In genomic region chr11:96981461-96981860, GRCm38 (mm10) we compare ENCODE assay signal across 23 mouse cellular contexts. TPM values are rescaled to one million over a fixed set of nuclear protein-coding genes. Genes with fewer than 3 reads are reported as not detected.
DNase-seq lines count a peak whose midpoint lies in the region; ATAC-seq and TF ChIP-seq lines count a peak whose summit lies in the region.
"Had no signal": no experiment of that assay in that cellular context is flagged by ENCODE, and none has a peak within 500 bp of the region (broad histone marks: within the 10 kb centered on the region; RNA-seq: fewer than 3 reads in every experiment).

No protein-coding gene starts in this region.

- no peaks in the 10 kb centered on the region for H3K9me3 ChIP-seq in intestine, embryonic 15.5 days
- H3K9me3 ChIP-seq in intestine, postnatal 0 days (ENCODE audit: control insufficient read depth): no peaks in the 10 kb centered on the region
- H3K9me3 ChIP-seq in stomach, embryonic 16.5 days (replicated peaks; ENCODE audit: control insufficient read depth, low read length): no peaks in the 10 kb centered on the region
- no peaks in the 10 kb centered on the region for H3K9me3 ChIP-seq in stomach, postnatal 0 days (ENCODE audit: control insufficient read depth, low read length)
- H3K9me3 ChIP-seq: embryonic facial prominence, embryonic 12.5 days; forebrain, embryonic 12.5 days; G1E; hindbrain, embryonic 12.5 days had no signal

- no peak overlapping the region for H3K4me3 ChIP-seq in intestine, embryonic 15.5 days (replicated peaks)
- no peak overlapping the region for H3K4me3 ChIP-seq in intestine, postnatal 0 days (ENCODE audit: low read depth, low read length)
- H3K4me3 ChIP-seq in stomach, embryonic 16.5 days (replicated peaks; ENCODE audit: low read length): no peak overlapping the region
- no peak overlapping the region for H3K4me3 ChIP-seq in stomach, postnatal 0 days (ENCODE audit: low read depth, low read length)
- H3K4me3 ChIP-seq: embryonic facial prominence, embryonic 12.5 days; forebrain, embryonic 12.5 days; heart, adult 2 months; hindbrain, embryonic 12.5 days had no signal

- H3K4me1 ChIP-seq in intestine, embryonic 15.5 days (replicated peaks): peaks cover 4% of the 10 kb centered on the region
- peaks cover 3% of the 10 kb centered on the region; the same call in 1 of the 2 replicates for H3K4me1 ChIP-seq in intestine, postnatal 0 days (replicated peaks; ENCODE audit: control insufficient read depth, insufficient read depth, low read length)
- peaks cover 5% of the 10 kb centered on the region for H3K4me1 ChIP-seq in stomach, embryonic 16.5 days (ENCODE audit: control insufficient read depth, insufficient read depth, low read length)
- peaks cover 2% of the 10 kb centered on the region; the same call in 1 of the 2 replicates for H3K4me1 ChIP-seq in stomach, postnatal 0 days (replicated peaks; ENCODE audit: control insufficient read depth, insufficient read depth)

- peak; percentile 52 for DNase-seq in cerebellum, adult 9-10 months
- DNase-seq in cerebellum, postnatal 10 days: no peak
- no peak for DNase-seq in stomach, postnatal 0 days (ENCODE audit: low spot score)
- DNase-seq: adrenal gland, adult 8-10 months; adrenal gland, postnatal 36 days; cerebellum, postnatal 25 days; gastrocnemius, postnatal 10 days; heart, adult 2 months had no signal

- no peak for TF ChIP-seq EP300 in stomach, postnatal 0 days (optimal IDR thresholded peaks at IDR 0.05)

- ATAC-seq in intestine, embryonic 15.5 days: no peak
- no peak for ATAC-seq in intestine, postnatal 0 days
- no peak for ATAC-seq in stomach, embryonic 16.5 days (ENCODE audit: insufficient read depth, low FRiP score)
- no peak for ATAC-seq in stomach, postnatal 0 days (ENCODE audit: low FRiP score, low TSS enrichment)
- no peak for ATAC-seq in erythroid progenitor cell, adult 5-6 weeks (replicated peaks; ENCODE audit: low FRiP score, poor library complexity, severe bottlenecking)
- ATAC-seq: forebrain, embryonic 16.5 days; hindbrain, postnatal 0 days; intestine, embryonic 16.5 days had no signal

- H3K9ac ChIP-seq in intestine, embryonic 15.5 days: 0 out of 2 replicates have a peak overlapping the region, but pooled peaks have one; percentile 23
- H3K9ac ChIP-seq in intestine, postnatal 0 days (ENCODE audit: low read depth, low read length): no peak overlapping the region
- H3K9ac ChIP-seq in stomach, embryonic 16.5 days (ENCODE audit: low read length): peak overlapping the region; percentile 24; the same call in 1 of the 2 replicates
- H3K9ac ChIP-seq in stomach, postnatal 0 days (ENCODE audit: low read length): no peak overlapping the region
- H3K9ac ChIP-seq: forebrain, embryonic 12.5 days; hindbrain, embryonic 12.5 days had no signal

- no peaks in the 10 kb centered on the region for H3K27me3 ChIP-seq in intestine, embryonic 15.5 days (replicated peaks)
- 0 out of 2 replicates have a peak, but pooled peaks cover under 1% of the 10 kb centered on the region for H3K27me3 ChIP-seq in intestine, postnatal 0 days (replicated peaks; ENCODE audit: control insufficient read depth, insufficient read depth, low read length)
- H3K27me3 ChIP-seq in stomach, embryonic 16.5 days (ENCODE audit: control insufficient read depth, insufficient read depth, low read length): no peaks in the 10 kb centered on the region
- H3K27me3 ChIP-seq in stomach, postnatal 0 days (ENCODE audit: control insufficient read depth, insufficient read depth, low read length): no peaks in the 10 kb centered on the region

- H3K36me3 ChIP-seq in intestine, embryonic 15.5 days: no peaks in the 10 kb centered on the region
- H3K36me3 ChIP-seq in intestine, postnatal 0 days (ENCODE audit: control insufficient read depth, insufficient read depth): no peaks in the 10 kb centered on the region
- no peaks in the 10 kb centered on the region for H3K36me3 ChIP-seq in stomach, embryonic 16.5 days (ENCODE audit: control insufficient read depth, insufficient read depth, low read length)
- no peaks in the 10 kb centered on the region for H3K36me3 ChIP-seq in stomach, postnatal 0 days (ENCODE audit: control insufficient read depth, insufficient read depth, low read length)
- H3K36me3 ChIP-seq: embryonic facial prominence, embryonic 12.5 days; forebrain, embryonic 12.5 days; G1E; hindbrain, embryonic 12.5 days had no signal

- WGBS in intestine, embryonic 15.5 days: 63% methylated on average over 15 of the region's 15 CpGs
- 65% methylated on average over 15 of the region's 15 CpGs for WGBS in intestine, postnatal 0 days
- 58% methylated on average over 15 of the region's 15 CpGs for WGBS in stomach, embryonic 16.5 days
- WGBS in stomach, postnatal 0 days: 59% methylated on average over 15 of the region's 15 CpGs

- no peak overlapping the region for H3K4me2 ChIP-seq in intestine, embryonic 15.5 days (replicated peaks)
- H3K4me2 ChIP-seq in intestine, postnatal 0 days (replicated peaks; ENCODE audit: low read depth): no peak overlapping the region
- H3K4me2 ChIP-seq in stomach, embryonic 16.5 days (ENCODE audit: low read depth, low read length): no peak overlapping the region
- H3K4me2 ChIP-seq in stomach, postnatal 0 days (replicated peaks; ENCODE audit: low read depth): no peak overlapping the region
- H3K4me2 ChIP-seq: heart, embryonic 11.5 days; hindbrain, embryonic 12.5 days had no signal

- TF ChIP-seq CTCF in intestine, postnatal 0 days (IDR thresholded peaks at IDR 0.05; ENCODE audit: low read depth): no peak
- TF ChIP-seq CTCF in stomach, postnatal 0 days (IDR thresholded peaks at IDR 0.05; ENCODE audit: low read depth): no peak

- no peak overlapping the region for H3K27ac ChIP-seq in intestine, embryonic 15.5 days
- H3K27ac ChIP-seq in intestine, postnatal 0 days (ENCODE audit: low read depth, low read length): no peak overlapping the region
- H3K27ac ChIP-seq in stomach, embryonic 16.5 days (ENCODE audit: low read length): no peak overlapping the region
- no peak overlapping the region for H3K27ac ChIP-seq in stomach, postnatal 0 days (replicated peaks)
- H3K27ac ChIP-seq: embryonic facial prominence, embryonic 12.5 days; forebrain, embryonic 12.5 days; heart, adult 2 months; hindbrain, embryonic 12.5 days; hindbrain, postnatal 0 days had no signal

RNA-seq across cellular contexts. Expression of gene Sp2, which starts 1.3 kb away (rescaled TPM):
- 13.3 and 15.1 TPM in 2 replicates for polyA plus RNA-seq in intestine, embryonic 15.5 days (2015; fragmentation: Nextera tagmentation; extraction: Ambion mirVana)
- 7.7 and 8.2 TPM in 2 replicates for polyA plus RNA-seq in intestine, postnatal 0 days (2015; fragmentation: Nextera tagmentation; extraction: Ambion mirVana)
- polyA plus RNA-seq in stomach, embryonic 16.5 days (2015; fragmentation: Nextera tagmentation; extraction: Ambion mirVana): 13.4 and 14.6 TPM in 2 replicates
- polyA plus RNA-seq in stomach, postnatal 0 days (2015; fragmentation: Nextera tagmentation; extraction: Ambion mirVana): 5.8 and 7.1 TPM in 2 replicates
- 52.4 and 62.0 TPM in 2 replicates for total RNA-seq in erythroid progenitor cell, adult 5-6 weeks (2015; ENCODE audit: low replicate concordance)
- total RNA-seq in erythroid progenitor cell, adult 5-6 weeks (2017; ENCODE audit: low replicate concordance): 13.1 and 27.8 TPM in 2 replicates

RNA-seq across cellular contexts. Expression of gene Sp6, which starts 31.7 kb away (rescaled TPM):
- 0.29 and 0.30 TPM in 2 replicates for polyA plus RNA-seq in intestine, embryonic 15.5 days (2015; fragmentation: Nextera tagmentation; extraction: Ambion mirVana)
- polyA plus RNA-seq in intestine, postnatal 0 days (2015; fragmentation: Nextera tagmentation; extraction: Ambion mirVana): 0.04 TPM in 1 of 2 replicates, not detected in the other
- 6.1 and 9.7 TPM in 2 replicates for polyA plus RNA-seq in stomach, embryonic 16.5 days (2015; fragmentation: Nextera tagmentation; extraction: Ambion mirVana)
- polyA plus RNA-seq in stomach, postnatal 0 days (2015; fragmentation: Nextera tagmentation; extraction: Ambion mirVana): 21.2 and 22.0 TPM in 2 replicates
- not detected in 2 replicates for total RNA-seq in erythroid progenitor cell, adult 5-6 weeks (2015; ENCODE audit: low replicate concordance)
- total RNA-seq in erythroid progenitor cell, adult 5-6 weeks (2017; ENCODE audit: low replicate concordance): not detected in 2 replicates
- polyA plus RNA-seq: G1E; intestine, embryonic 16.5 days had no signal

RNA-seq across cellular contexts. Expression of gene Pnpo, which starts 37.7 kb away (rescaled TPM):
- polyA plus RNA-seq in intestine, embryonic 15.5 days (2015; fragmentation: Nextera tagmentation; extraction: Ambion mirVana): 81.9 and 92.8 TPM in 2 replicates
- polyA plus RNA-seq in intestine, postnatal 0 days (2015; fragmentation: Nextera tagmentation; extraction: Ambion mirVana): 145 and 158 TPM in 2 replicates
- polyA plus RNA-seq in stomach, embryonic 16.5 days (2015; fragmentation: Nextera tagmentation; extraction: Ambion mirVana): 70.7 and 76.8 TPM in 2 replicates
- polyA plus RNA-seq in stomach, postnatal 0 days (2015; fragmentation: Nextera tagmentation; extraction: Ambion mirVana): 56.7 and 57.1 TPM in 2 replicates
- total RNA-seq in erythroid progenitor cell, adult 5-6 weeks (2015; ENCODE audit: low replicate concordance): 57.0 and 70.6 TPM in 2 replicates
- 74.7 and 92.1 TPM in 2 replicates for total RNA-seq in erythroid progenitor cell, adult 5-6 weeks (2017; ENCODE audit: low replicate concordance)

RNA-seq across cellular contexts. Expression of gene Scrn2, which starts 48.3 kb away (rescaled TPM):
- 18.1 and 21.9 TPM in 2 replicates for polyA plus RNA-seq in intestine, embryonic 15.5 days (2015; fragmentation: Nextera tagmentation; extraction: Ambion mirVana)
- 24.1 and 24.5 TPM in 2 replicates for polyA plus RNA-seq in intestine, postnatal 0 days (2015; fragmentation: Nextera tagmentation; extraction: Ambion mirVana)
- 20.3 and 20.7 TPM in 2 replicates for polyA plus RNA-seq in stomach, embryonic 16.5 days (2015; fragmentation: Nextera tagmentation; extraction: Ambion mirVana)
- polyA plus RNA-seq in stomach, postnatal 0 days (2015; fragmentation: Nextera tagmentation; extraction: Ambion mirVana): 11.8 and 12.5 TPM in 2 replicates
- not detected in 2 replicates for total RNA-seq in erythroid progenitor cell, adult 5-6 weeks (2015; ENCODE audit: low replicate concordance)
- total RNA-seq in erythroid progenitor cell, adult 5-6 weeks (2017; ENCODE audit: low replicate concordance): not detected in 2 replicates

RNA-seq across cellular contexts. Expression of gene Prr15l, which starts 53.6 kb away (rescaled TPM):
- 84.7 and 86.9 TPM in 2 replicates for polyA plus RNA-seq in intestine, embryonic 15.5 days (2015; fragmentation: Nextera tagmentation; extraction: Ambion mirVana)
- 138 and 141 TPM in 2 replicates for polyA plus RNA-seq in intestine, postnatal 0 days (2015; fragmentation: Nextera tagmentation; extraction: Ambion mirVana)
- polyA plus RNA-seq in stomach, embryonic 16.5 days (2015; fragmentation: Nextera tagmentation; extraction: Ambion mirVana): 70.8 and 81.7 TPM in 2 replicates
- polyA plus RNA-seq in stomach, postnatal 0 days (2015; fragmentation: Nextera tagmentation; extraction: Ambion mirVana): 112 and 116 TPM in 2 replicates
- not detected in 2 replicates for total RNA-seq in erythroid progenitor cell, adult 5-6 weeks (2015; ENCODE audit: low replicate concordance)
- total RNA-seq in erythroid progenitor cell, adult 5-6 weeks (2017; ENCODE audit: low replicate concordance): 0.26 TPM in 1 of 2 replicates, not detected in the other
- total RNA-seq: gastrocnemius, postnatal 10 days; gastrocnemius, postnatal 4 days had no signal
- polyA plus RNA-seq: cortical plate, adult 2 months; frontal cortex, adult 2 months had no signal

Comparison
In these comparisons a context has a peak if more than half of its experiments do, and no peak if none do; other contexts are left out.
1. H3K9ac ChIP-seq: peak in intestine, embryonic 15.5 days (single experiment) and stomach, embryonic 16.5 days (single experiment); none in intestine, postnatal 0 days (single experiment) and stomach, postnatal 0 days (single experiment).